Mouse (Mus musculus): ENCODE results near the gene Alpk3.

Gene Alpk3

GRCm38 (mm10) chr7:81074546-81074945 is 17.1 kb downstream of the Alpk3 start:
- no peak for DNase-seq (ENCODE audit: low read depth, low spot score)

- DNase-seq (ENCODE audit: low read depth, low spot score) = no peak
These were observed 17.9 kb downstream of the Alpk3 start for GRCm38 (mm10) chr7:81075299-81075698.

GRCm38 (mm10) chr7:81075732-81076131 is 18.3 kb downstream of the Alpk3 start:
- no peak for DNase-seq (ENCODE audit: low read depth, low spot score)

- DNase-seq (ENCODE audit: low read depth, low spot score) = no peak
These were observed 19.6 kb downstream of the Alpk3 start for GRCm38 (mm10) chr7:81077009-81077408.

GRCm38 (mm10) chr7:81078740-81079139 is 21.3 kb downstream of the Alpk3 start:
- no peak for DNase-seq (ENCODE audit: low read depth, low spot score)

- DNase-seq (ENCODE audit: low read depth, low spot score) = no peak
These were observed 36.1 kb downstream of the Alpk3 start for GRCm38 (mm10) chr7:81093420-81093965.

GRCm38 (mm10) chr7:81094104-81094757 is 36.8 kb downstream of the Alpk3 start:
- DNase-seq (ENCODE audit: low read depth, low spot score) = no peak

GRCm38 (mm10) chr7:81100341-81100740 is 42.9 kb downstream of the Alpk3 start:
- no peak for DNase-seq (ENCODE audit: low read depth, low spot score)

GRCm38 (mm10) chr7:81102854-81103253 is 45.5 kb downstream of the Alpk3 start:
- DNase-seq (ENCODE audit: low read depth, low spot score) = no peak

- no peak for DNase-seq (ENCODE audit: low read depth, low spot score)
These were observed 48.1 kb downstream of the Alpk3 start for GRCm38 (mm10) chr7:81105525-81105924.

GRCm38 (mm10) chr7:81108226-81108625 is 50.8 kb downstream of the Alpk3 start:
- DNase-seq (ENCODE audit: low read depth, low spot score) = no peak

GRCm38 (mm10) chr7:81109717-81110651 is 52.6 kb downstream of the Alpk3 start:
- DNase-seq (ENCODE audit: low read depth, low spot score) = no peak

GRCm38 (mm10) chr7:81110791-81111190 is 53.4 kb downstream of the Alpk3 start:
- no peak for DNase-seq (ENCODE audit: low read depth, low spot score)

GRCm38 (mm10) chr7:81111729-81112128 is 54.3 kb downstream of the Alpk3 start:
- DNase-seq (ENCODE audit: low read depth, low spot score) = no peak

- DNase-seq (ENCODE audit: low read depth, low spot score) = no peak
These were observed 55.4 kb downstream of the Alpk3 start for GRCm38 (mm10) chr7:81112686-81113360.

GRCm38 (mm10) chr7:81114555-81114954 is 57.2 kb downstream of the Alpk3 start, which contains the start of gene Slc28a1:
Slc28a1 (plus strand) TSS chr7:81114799.
- no peak for DNase-seq (ENCODE audit: low read depth, low spot score)

GRCm38 (mm10) chr7:81121099-81121498 is 63.7 kb downstream of the Alpk3 start:
- no peak for DNase-seq (ENCODE audit: low read depth, low spot score)

GRCm38 (mm10) chr7:81122808-81123207 is 65.4 kb downstream of the Alpk3 start:
- DNase-seq (ENCODE audit: low read depth, low spot score) = no peak

GRCm38 (mm10) chr7:81123553-81123952 is 66.2 kb downstream of the Alpk3 start:
- DNase-seq (ENCODE audit: low read depth, low spot score) = no peak

- DNase-seq (ENCODE audit: low read depth, low spot score) = no peak
These were observed 67.4 kb downstream of the Alpk3 start for GRCm38 (mm10) chr7:81124773-81125172.

- DNase-seq (ENCODE audit: low read depth, low spot score) = no peak
These were observed 68.1 kb downstream of the Alpk3 start for GRCm38 (mm10) chr7:81125215-81126175.
